Mouse (Mus musculus): ENCODE data around the gene Tmed1. TPM values are rescaled to one million over a fixed set of nuclear protein-coding genes. Genes with fewer than 3 reads are reported as not detected.
"Not testable (repeated sequence)": the region's sequence is repeated elsewhere in the genome, so short reads cannot be mapped to it uniquely, and the experiment has no call there.

The Tmed1 gene
- polyA plus RNA-seq, 1 experiment from 2014 or later = 123 TPM

- ATAC-seq (ENCODE audit: insufficient number of reproducible peaks, insufficient read depth, low FRiP score, low TSS enrichment, low read depth); H3K4me1 ChIP-seq; H3K27me3 ChIP-seq; H3K9ac ChIP-seq; H3K27ac ChIP-seq; H3K4me3 ChIP-seq; H3K4me2 ChIP-seq; H3K9me3 ChIP-seq: not testable (repeated sequence)
- 85% methylated on average over 7 of the region's 7 CpGs for WGBS
- H3K36me3 ChIP-seq = peaks cover 51% of the 10 kb centered on the region
These were observed 45.5 kb downstream of the Tmed1 start for GRCm38 (mm10) chr9:21464565-21464928.

- Histone ChIP-seq H3K27ac (0 out of 2 replicates have a peak overlapping the region, but pooled peaks have one; percentile 22), H3K4me2 (no peak overlapping the region), H3K9ac (no peak overlapping the region), H3K36me3 (peaks cover 45% of the 10 kb centered on the region), H3K9me3 (no peaks in the 10 kb centered on the region), H3K4me3 (no peak overlapping the region), H3K4me1 (no peaks in the 10 kb centered on the region), H3K27me3 (no peaks in the 10 kb centered on the region)
- ATAC-seq (ENCODE audit: insufficient number of reproducible peaks, insufficient read depth, low FRiP score, low TSS enrichment, low read depth) = no peak
- WGBS = 85% methylated on average over 3 of the region's 3 CpGs
These were observed 46.1 kb downstream of the Tmed1 start for GRCm38 (mm10) chr9:21463766-21464564.

- H3K9ac ChIP-seq = 0 out of 2 replicates have a peak overlapping the region, but pooled peaks have one; percentile 33
- peaks cover 44% of the 10 kb centered on the region for H3K36me3 ChIP-seq
- H3K4me3 ChIP-seq = no peak overlapping the region
- H3K27ac ChIP-seq = no peak overlapping the region
- no peaks in the 10 kb centered on the region for H3K4me1 ChIP-seq
- H3K27me3 ChIP-seq = no peaks in the 10 kb centered on the region
- ATAC-seq (ENCODE audit: insufficient number of reproducible peaks, insufficient read depth, low FRiP score, low TSS enrichment, low read depth) = no peak
- H3K9me3 ChIP-seq = no peaks in the 10 kb centered on the region
- WGBS = 64% methylated on average over 5 of the region's 5 CpGs
- no peak overlapping the region for H3K4me2 ChIP-seq
These were observed 46.9 kb downstream of the Tmed1 start for GRCm38 (mm10) chr9:21463138-21463590.

GRCm38 (mm10) chr9:21460400-21460940 is 49.6 kb downstream of the Tmed1 start:
- Histone ChIP-seq H3K4me1 (no peaks in the 10 kb centered on the region), H3K27ac (no peak overlapping the region), H3K36me3 (peaks cover 24% of the 10 kb centered on the region), H3K4me3 (no peak overlapping the region), H3K9me3 (no peaks in the 10 kb centered on the region), H3K9ac (no peak overlapping the region), H3K27me3 (no peaks in the 10 kb centered on the region), H3K4me2 (no peak overlapping the region)
- 95% methylated on average over 3 of the region's 3 CpGs for WGBS
- no peak for ATAC-seq (ENCODE audit: insufficient number of reproducible peaks, insufficient read depth, low FRiP score, low TSS enrichment, low read depth)

- Histone ChIP-seq H3K9ac (peak overlapping the region; percentile 8; the same call in 1 of the 2 replicates), H3K4me1 (no peaks in the 10 kb centered on the region), H3K27ac (no peak overlapping the region), H3K4me3 (no peak overlapping the region), H3K9me3 (no peaks in the 10 kb centered on the region), H3K36me3 (peaks cover 12% of the 10 kb centered on the region), H3K4me2 (no peak overlapping the region), H3K27me3 (no peaks in the 10 kb centered on the region)
- ATAC-seq (ENCODE audit: insufficient number of reproducible peaks, insufficient read depth, low FRiP score, low TSS enrichment, low read depth) = no peak
- WGBS = 87% methylated on average over 3 of the region's 3 CpGs
These were observed 51.2 kb downstream of the Tmed1 start for GRCm38 (mm10) chr9:21458821-21459220.

Small RNA genes lying within 50 kb of the gene (microRNA-seq; reads per million reads assigned to microRNA genes)
- gene Mir199a-1 = 29.6 reads per million, percentile 39 among the genes with 10 or more reads in this experiment

Other genes starting within 250 kb of the Tmed1 start
- gene Atg4d, start 245.0 kb downstream of the Tmed1 start, polyA plus RNA-seq (2015; fragmentation: Nextera tagmentation; extraction: Ambion mirVana) = 33.3 and 35.4 TPM in 2 replicates
- 16.8 and 19.2 TPM in 2 replicates for gene Kri1, start 222.3 kb downstream of the Tmed1 start, polyA plus RNA-seq (2015; fragmentation: Nextera tagmentation; extraction: Ambion mirVana)
- 52.1 and 56.2 TPM in 2 replicates for gene Cdkn2d, start 218.8 kb downstream of the Tmed1 start, polyA plus RNA-seq (2015; fragmentation: Nextera tagmentation; extraction: Ambion mirVana)
- gene Ap1m2, start 197.9 kb downstream of the Tmed1 start, polyA plus RNA-seq (2015; fragmentation: Nextera tagmentation; extraction: Ambion mirVana) = 22.3 and 30.1 TPM in 2 replicates
- gene Slc44a2, start 189.6 kb downstream of the Tmed1 start, polyA plus RNA-seq (2015; fragmentation: Nextera tagmentation; extraction: Ambion mirVana) = 120 and 123 TPM in 2 replicates
- 248 and 252 TPM in 2 replicates for gene Ilf3, start 142.4 kb downstream of the Tmed1 start, polyA plus RNA-seq (2015; fragmentation: Nextera tagmentation; extraction: Ambion mirVana)
- gene Qtrt1, start 98.4 kb downstream of the Tmed1 start, polyA plus RNA-seq (2015; fragmentation: Nextera tagmentation; extraction: Ambion mirVana) = 47.0 and 53.5 TPM in 2 replicates
- 74.5 and 79.8 TPM in 2 replicates for gene Dnm2, start 85.3 kb downstream of the Tmed1 start, polyA plus RNA-seq (2015; fragmentation: Nextera tagmentation; extraction: Ambion mirVana)
- gene AB124611, start 15.9 kb upstream of the Tmed1 start, polyA plus RNA-seq (2015; fragmentation: Nextera tagmentation; extraction: Ambion mirVana) = 6.2 and 7.3 TPM in 2 replicates
- gene Carm1, start 36.6 kb upstream of the Tmed1 start, polyA plus RNA-seq (2015; fragmentation: Nextera tagmentation; extraction: Ambion mirVana) = 46.2 and 47.1 TPM in 2 replicates
- 30.4 and 32.1 TPM in 2 replicates for gene Timm29, start 82.5 kb upstream of the Tmed1 start, polyA plus RNA-seq (2015; fragmentation: Nextera tagmentation; extraction: Ambion mirVana)
- gene Yipf2, start 82.6 kb upstream of the Tmed1 start, polyA plus RNA-seq (2015; fragmentation: Nextera tagmentation; extraction: Ambion mirVana) = 23.8 and 27.8 TPM in 2 replicates
- gene Smarca4, start 105.9 kb upstream of the Tmed1 start, polyA plus RNA-seq (2015; fragmentation: Nextera tagmentation; extraction: Ambion mirVana) = 94.4 and 102 TPM in 2 replicates
- gene Ldlr, start 213.2 kb upstream of the Tmed1 start, polyA plus RNA-seq (2015; fragmentation: Nextera tagmentation; extraction: Ambion mirVana) = 31.2 and 37.3 TPM in 2 replicates

All from embryonic facial prominence, embryonic 13.5 days (tissue).